In genomic region chr1:31178264-31178663, GRCm38 (mm10) we compare ENCODE assay signal across 18 mouse cellular contexts. TPM values are rescaled to one million over a fixed set of nuclear protein-coding genes. Genes with fewer than 3 reads are reported as not detected.
DNase-seq lines count a peak whose midpoint lies in the region; ATAC-seq and TF ChIP-seq lines count a peak whose summit lies in the region.
"Had no signal": no experiment of that assay in that cellular context is flagged by ENCODE, and none has a peak within 500 bp of the region (broad histone marks: within the 10 kb centered on the region; RNA-seq: fewer than 3 reads in every experiment).

No protein-coding gene starts in this region.

- H3K9ac ChIP-seq in hindbrain, embryonic 15.5 days, result no peak overlapping the region
- no peak overlapping the region for H3K9ac ChIP-seq in hindbrain, embryonic 13.5 days
- H3K9ac ChIP-seq: embryonic facial prominence, embryonic 15.5 days; heart, embryonic 15.5 days; intestine, embryonic 15.5 days; limb, embryonic 12.5 days had no signal

- peak; percentile 56; the same call in 1 of the 2 replicates for ATAC-seq in hindbrain, embryonic 15.5 days (ENCODE audit: low FRiP score, low read depth)
- ATAC-seq in hindbrain, embryonic 13.5 days (ENCODE audit: low FRiP score), result no peak
- ATAC-seq: intestine, embryonic 15.5 days had no signal

- H3K4me2 ChIP-seq in hindbrain, embryonic 15.5 days, result no peak overlapping the region
- H3K4me2 ChIP-seq in hindbrain, embryonic 13.5 days, result no peak overlapping the region
- H3K4me2 ChIP-seq: embryonic facial prominence, embryonic 15.5 days; heart, embryonic 15.5 days; intestine, embryonic 15.5 days; limb, embryonic 12.5 days had no signal

- no peaks in the 10 kb centered on the region for H3K27me3 ChIP-seq in hindbrain, embryonic 15.5 days
- no peaks in the 10 kb centered on the region for H3K27me3 ChIP-seq in hindbrain, embryonic 13.5 days
- H3K27me3 ChIP-seq: embryonic facial prominence, embryonic 15.5 days; heart, embryonic 15.5 days; intestine, embryonic 15.5 days; limb, embryonic 12.5 days had no signal

- peak; percentile 75 for DNase-seq in brain, embryonic 14.5 days (ENCODE audit: low read depth)
- peak; percentile 8 for DNase-seq in cerebellum, adult 9-10 months
- DNase-seq in layer of hippocampus, postnatal 10 days (ENCODE audit: low spot score in 2 of 2), result peak; percentile 43 to 45
- no peak for DNase-seq in spleen, adult 12 weeks (ENCODE audit: low spot score)
- no peak for DNase-seq in gastrocnemius, postnatal 10 days
- DNase-seq: adrenal gland, adult 8-10 months; gastrocnemius, postnatal 14 days; kidney, postnatal 4 days; lung, adult 2 months; thymus, postnatal 14 days had no signal

- H3K27ac ChIP-seq in hindbrain, embryonic 15.5 days (replicated peaks), result no peak overlapping the region
- H3K27ac ChIP-seq in hindbrain, embryonic 13.5 days, result no peak overlapping the region
- H3K27ac ChIP-seq: embryonic facial prominence, embryonic 15.5 days; heart, embryonic 15.5 days; intestine, embryonic 15.5 days; limb, embryonic 12.5 days had no signal

- no peaks in the 10 kb centered on the region for H3K36me3 ChIP-seq in hindbrain, embryonic 15.5 days
- H3K36me3 ChIP-seq in hindbrain, embryonic 13.5 days, result no peaks in the 10 kb centered on the region
- H3K36me3 ChIP-seq: embryonic facial prominence, embryonic 15.5 days; heart, embryonic 15.5 days; intestine, embryonic 15.5 days; limb, embryonic 12.5 days had no signal

- H3K4me3 ChIP-seq in hindbrain, embryonic 15.5 days, result no peak overlapping the region
- H3K4me3 ChIP-seq in hindbrain, embryonic 13.5 days, result no peak overlapping the region
- H3K4me3 ChIP-seq: embryonic facial prominence, embryonic 15.5 days; heart, embryonic 15.5 days; intestine, embryonic 15.5 days; limb, embryonic 12.5 days had no signal

- no peaks in the 10 kb centered on the region for H3K9me3 ChIP-seq in hindbrain, embryonic 15.5 days
- H3K9me3 ChIP-seq in hindbrain, embryonic 13.5 days, result no peaks in the 10 kb centered on the region
- H3K9me3 ChIP-seq: embryonic facial prominence, embryonic 15.5 days; heart, embryonic 15.5 days; intestine, embryonic 15.5 days; limb, embryonic 12.5 days had no signal

- TF ChIP-seq CTCF in brain, embryonic 14.5 days (IDR thresholded peaks at IDR 0.05; ENCODE audit: borderline replicate concordance, extremely low read depth, insufficient read depth, insufficient read length), result no peak

- H3K4me1 ChIP-seq in hindbrain, embryonic 15.5 days (replicated peaks), result no peaks in the 10 kb centered on the region
- H3K4me1 ChIP-seq in hindbrain, embryonic 13.5 days (replicated peaks), result no peaks in the 10 kb centered on the region
- H3K4me1 ChIP-seq: embryonic facial prominence, embryonic 15.5 days; heart, embryonic 15.5 days; intestine, embryonic 15.5 days; limb, embryonic 12.5 days had no signal

- 34% methylated on average over 1 of the region's 1 CpGs for WGBS in hindbrain, embryonic 15.5 days
- WGBS in hindbrain, embryonic 13.5 days, result 48% methylated on average over 1 of the region's 1 CpGs

- no peak for TF ChIP-seq POLR2A in brain, embryonic 14.5 days (IDR thresholded peaks at IDR 0.05; ENCODE audit: borderline replicate concordance, extremely low read depth, insufficient read depth, insufficient read length, poor library complexity, severe bottlenecking)

RNA-seq across cellular contexts. Expression of gene Lgsn, which starts 2.1 kb away (rescaled TPM):
- not detected in 2 replicates for polyA plus RNA-seq in hindbrain, embryonic 15.5 days (2015; fragmentation: Nextera tagmentation; extraction: Ambion mirVana)
- polyA plus RNA-seq in hindbrain, embryonic 13.5 days (2015; fragmentation: Nextera tagmentation; extraction: Ambion mirVana), result not detected in 2 replicates
- not detected in 2 replicates for polyA plus RNA-seq in brain, embryonic 14.5 days (2012; rRNA removed)
- not detected for total RNA-seq in layer of hippocampus, postnatal 10 days (2021)
- total RNA-seq in gastrocnemius, postnatal 10 days (2021), result not detected
- total RNA-seq: adrenal gland, adult 8-10 months; common myeloid progenitor, adult 5-6 weeks; gastrocnemius, postnatal 14 days; megakaryocyte, adult 5-6 weeks had no signal
- polyA plus RNA-seq: embryonic facial prominence, embryonic 15.5 days; heart, embryonic 15.5 days; intestine, embryonic 15.5 days; limb, embryonic 12.5 days had no signal

RNA-seq across cellular contexts. Expression of gene 4931428L18Rik, which starts 44.2 kb away (rescaled TPM):
- not detected in 2 replicates for polyA plus RNA-seq in hindbrain, embryonic 15.5 days (2015; fragmentation: Nextera tagmentation; extraction: Ambion mirVana)
- polyA plus RNA-seq in hindbrain, embryonic 13.5 days (2015; fragmentation: Nextera tagmentation; extraction: Ambion mirVana), result not detected in 2 replicates
- polyA plus RNA-seq in brain, embryonic 14.5 days (2012; rRNA removed), result not detected in 2 replicates
- not detected for total RNA-seq in layer of hippocampus, postnatal 10 days (2021)
- not detected for total RNA-seq in gastrocnemius, postnatal 10 days (2021)
- total RNA-seq: adrenal gland, adult 8-10 months; common myeloid progenitor, adult 5-6 weeks; gastrocnemius, postnatal 14 days had no signal
- polyA plus RNA-seq: embryonic facial prominence, embryonic 15.5 days; heart, embryonic 15.5 days; intestine, embryonic 15.5 days; limb, embryonic 12.5 days; lung, adult 2 months had no signal

RNA-seq across cellular contexts. Expression of gene Pih1d3, which starts 44.4 kb away (rescaled TPM):
- polyA plus RNA-seq in hindbrain, embryonic 15.5 days (2015; fragmentation: Nextera tagmentation; extraction: Ambion mirVana), result not detected in 2 replicates
- polyA plus RNA-seq in hindbrain, embryonic 13.5 days (2015; fragmentation: Nextera tagmentation; extraction: Ambion mirVana), result not detected in 2 replicates
- polyA plus RNA-seq in brain, embryonic 14.5 days (2012; rRNA removed), result not detected in 2 replicates
- not detected for total RNA-seq in layer of hippocampus, postnatal 10 days (2021)
- not detected for total RNA-seq in gastrocnemius, postnatal 10 days (2021)
- total RNA-seq: adrenal gland, adult 8-10 months; common myeloid progenitor, adult 5-6 weeks; gastrocnemius, postnatal 14 days; megakaryocyte, adult 5-6 weeks had no signal
- polyA plus RNA-seq: embryonic facial prominence, embryonic 15.5 days; heart, embryonic 15.5 days; intestine, embryonic 15.5 days; limb, embryonic 12.5 days; lung, adult 2 months had no signal

Comparison
In these comparisons a context has a peak if more than half of its experiments do, and no peak if none do; other contexts are left out.
1. DNase-seq: peak in brain, embryonic 14.5 days (single experiment), cerebellum, adult 9-10 months (single experiment) and layer of hippocampus, postnatal 10 days (2 of 2); none in spleen, adult 12 weeks (single experiment) and gastrocnemius, postnatal 10 days (single experiment).